Mouse (Mus musculus) midbrain, postnatal 0 days (tissue): ENCODE results near the gene Gng10. TPM values are rescaled to one million over a fixed set of nuclear protein-coding genes. Genes with fewer than 3 reads are reported as not detected.

Experiments used
- ATAC-seq: fragments of 200-750 bp; cut with Nextera tagmentation; 2 replicates; pipeline ENCODE4 v1.8.0; 2017; ENCODE audit warnings: moderate number of reproducible peaks, mild to moderate bottlenecking, moderate TSS enrichment, moderate library complexity; ENCODE audit not compliant: low FRiP score
- DNase-seq: peaks from one replicate; pipeline ENCODE4 v3.0.0-alpha.2; 2015; ENCODE audit warnings: low spot score
- H3K27ac ChIP-seq: fragments of 300-500 bp; sonication (generic); 2 replicates; pipeline ENCODE4 v1.5.1; 2014; ENCODE audit warnings: low read depth, mild to moderate bottlenecking, low read length, mixed read lengths
- H3K27me3 ChIP-seq: fragments of 300-500 bp; sonication (generic); 2 replicates; pipeline ENCODE4 v1.6.1; 2014; ENCODE audit warnings: low read length, control low read depth, mixed read lengths; ENCODE audit not compliant: insufficient read depth
- H3K36me3 ChIP-seq: fragments of 300-500 bp; sonication (generic); 2 replicates; pipeline ENCODE4 v1.6.1; 2014; ENCODE audit warnings: low read length, control low read depth, mixed read lengths; ENCODE audit not compliant: insufficient read depth
- H3K4me1 ChIP-seq: fragments of 300-500 bp; sonication (generic); 2 replicates; pipeline ENCODE4 v1.6.1; 2014; ENCODE audit warnings: mild to moderate bottlenecking, control low read depth, antibody characterized with exemption, low read length, mixed read lengths; ENCODE audit not compliant: insufficient read depth
- H3K4me2 ChIP-seq: fragments of 300-500 bp; sonication (generic); 2 replicates; pipeline ENCODE4 v1.6.1; 2014; ENCODE audit warnings: low read depth, mild to moderate bottlenecking, low read length, mixed read lengths; ENCODE audit not compliant: poor library complexity, severe bottlenecking
- H3K4me3 ChIP-seq: fragments of 300-500 bp; sonication (generic); 2 replicates; pipeline ENCODE4 v1.5.1; 2014; ENCODE audit warnings: low read depth, mild to moderate bottlenecking, low read length, moderate library complexity
- H3K9ac ChIP-seq: fragments of 300-500 bp; sonication (generic); replicated peaks from 2 replicates; pipeline ENCODE4 v1.6.1; 2014; ENCODE audit warnings: mild to moderate bottlenecking, low read length, moderate library complexity, mixed read lengths; ENCODE audit not compliant: poor library complexity, severe bottlenecking
- H3K9me3 ChIP-seq: fragments of 300-500 bp; sonication (generic); 2 replicates; pipeline ENCODE4 v1.6.1; 2016; ENCODE audit warnings: low read length, control low read depth
- CTCF ChIP-seq: IDR thresholded peaks from 2 replicates; pipeline ENCODE4 v1.5.1; 2016; ENCODE audit warnings: antibody characterized with exemption, mild to moderate bottlenecking
- WGBS: fragments of 180-500 bp; shearing (Covaris S2); extraction: QIAGEN DNeasy Blood & Tissue Kit; methylation state at CpG from one replicate; pipeline ENCODE4 v1.1.7; 2014; 5-methylcytosine and 5-hydroxymethylcytosine counted together
- polyA plus RNA-seq: library from polyadenylated mRNA; unstranded; fragments of >200 nt; fragmentation: Nextera tagmentation; extraction: Ambion mirVana; gene quantifications from 2 replicates; pipeline ENCODE4 v1.2.1, GENCODE M21; 2015
- total RNA-seq: library from RNA; depleted of rRNA; stranded (reverse); fragments of >200 nt; gene quantifications from 2 replicates; pipeline ENCODE4 v1.2.3, GENCODE M21; 2014; rRNA removed

Gene Gng10
- total RNA-seq = 121 and 126 TPM in 2 replicates
- polyA plus RNA-seq = 239 TPM in 2 replicates

GRCm38 (mm10) chr4:59034918-59035785 lies at the start of gene Gng10:
Gene Gng10, plus strand, starts transcription at chr4:59035088.
- H3K4me1 ChIP-seq = peaks cover 7% of the 10 kb centered on the region; the same call in 1 of the 2 replicates
- peak; percentile 33 for TF ChIP-seq CTCF
- no peaks in the 10 kb centered on the region for H3K27me3 ChIP-seq
- H3K4me3 ChIP-seq = peak within 1 kb of the TSS; percentile 81
- H3K4me2 ChIP-seq = peak within 1 kb of the TSS; percentile 58
- peak within 1 kb of the TSS; percentile 96 for H3K27ac ChIP-seq
- peaks cover 8% of the 10 kb centered on the region for H3K36me3 ChIP-seq
- peak; percentile 67 for DNase-seq
- H3K9ac ChIP-seq = peak within 1 kb of the TSS; percentile 94
- 5% methylated on average over 76 of the region's 76 CpGs for WGBS
- ATAC-seq = peak; percentile 87
- H3K9me3 ChIP-seq = no peaks in the 10 kb centered on the region

DNA sequence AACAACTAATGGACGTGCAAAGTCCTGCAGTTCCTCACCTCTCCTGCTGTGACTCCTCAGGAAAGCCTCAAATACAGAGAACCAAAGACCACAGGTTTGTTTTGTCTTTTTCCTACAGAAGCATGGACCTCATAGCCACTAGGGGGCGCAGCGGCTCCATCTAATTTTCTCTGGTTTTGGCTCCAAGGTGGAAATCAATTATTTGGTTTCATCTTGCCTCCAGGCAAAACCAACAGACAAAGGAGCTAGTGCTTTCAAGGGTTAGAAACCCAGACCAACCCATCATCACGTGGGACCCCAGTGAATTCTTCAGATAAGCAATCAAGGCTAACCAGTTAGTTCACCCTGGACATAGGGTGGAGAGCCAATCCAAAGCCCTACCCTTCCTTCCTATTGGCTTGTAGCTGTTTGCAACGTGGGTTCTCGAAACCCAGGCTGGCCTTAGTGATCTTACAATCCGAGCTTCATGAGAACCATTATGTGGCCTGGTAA lies 49.7 kb upstream of the Gng10 start:
- peak; percentile 85 for TF ChIP-seq CTCF

GRCm38 (mm10) chr4:58986540-58987190 lies 48.2 kb upstream of the Gng10 start, which contains the start of gene Ptgr1:
Gene Ptgr1, minus strand, starts transcription at chr4:58987119.
- Histone ChIP-seq H3K27ac (no peak within 1 kb of the TSS), H3K4me1 (no peaks in the 10 kb centered on the region), H3K9me3 (no peaks in the 10 kb centered on the region), H3K27me3 (0 out of 2 replicates have a peak, but pooled peaks cover 4% of the 10 kb centered on the region), H3K4me3 (peak within 1 kb of the TSS; percentile 48), H3K9ac (peak within 1 kb of the TSS; percentile 48; the same call in 1 of the 2 replicates), H3K36me3 (no peaks in the 10 kb centered on the region), H3K4me2 (peak within 1 kb of the TSS; percentile 95)
- WGBS = under 1% methylated on average over 28 of the region's 28 CpGs
- TF ChIP-seq CTCF = no peak
- ATAC-seq = peak; percentile 39; the same call in 1 of the 2 replicates
- DNase-seq = peak; percentile 87

More for the DNA sequence above, 49.7 kb upstream of the Gng10 start:
- ATAC-seq = no peak
- Histone ChIP-seq H3K4me3 (no peak overlapping the region), H3K4me2 (no peak overlapping the region), H3K27me3 (0 out of 2 replicates have a peak, but pooled peaks cover 4% of the 10 kb centered on the region), H3K9ac (no peak overlapping the region), H3K27ac (no peak overlapping the region), H3K9me3 (no peaks in the 10 kb centered on the region), H3K4me1 (no peaks in the 10 kb centered on the region), H3K36me3 (no peaks in the 10 kb centered on the region)
- DNase-seq = peak; percentile 75
- 23% methylated on average over 7 of the region's 7 CpGs for WGBS

DNA sequence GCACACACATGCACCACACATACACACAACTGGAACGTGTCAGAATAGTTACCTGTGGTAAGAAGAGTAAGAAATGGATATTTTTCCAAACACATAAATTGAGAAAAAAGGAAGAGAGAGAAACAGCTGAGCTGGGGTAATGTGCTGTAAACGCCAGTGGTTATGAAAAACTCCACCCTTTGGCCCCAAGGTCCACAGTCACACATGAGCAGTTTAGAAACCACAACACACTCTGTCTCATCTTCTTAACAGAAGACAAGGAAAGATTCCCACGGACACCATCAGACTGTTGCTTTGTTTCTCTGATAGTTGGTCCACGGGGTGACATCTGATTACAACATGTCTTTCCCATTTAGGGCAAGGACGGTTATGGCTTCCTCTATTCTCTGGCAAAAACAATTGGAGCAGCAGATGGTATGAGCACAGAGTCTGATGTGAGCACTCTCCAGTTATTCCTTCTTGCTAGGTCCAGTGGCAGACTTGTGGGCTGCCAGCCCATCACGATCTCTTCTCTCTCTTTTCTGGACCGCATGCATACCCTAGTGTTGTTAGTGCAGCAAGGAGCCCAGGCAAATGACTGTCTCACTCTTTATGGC lies 45.5 kb upstream of the Gng10 start:
- Histone ChIP-seq H3K9me3 (no peaks in the 10 kb centered on the region), H3K4me3 (no peak overlapping the region), H3K27ac (no peak overlapping the region), H3K4me1 (no peaks in the 10 kb centered on the region), H3K36me3 (no peaks in the 10 kb centered on the region), H3K27me3 (0 out of 2 replicates have a peak, but pooled peaks cover 4% of the 10 kb centered on the region), H3K4me2 (no peak overlapping the region), H3K9ac (no peak overlapping the region)
- 82% methylated on average over 7 of the region's 7 CpGs for WGBS
- TF ChIP-seq CTCF = no peak
- ATAC-seq (no peak), DNase-seq (no peak)

GRCm38 (mm10) chr4:58990609-58991434 lies 44.1 kb upstream of the Gng10 start:
- Histone ChIP-seq H3K4me1 (no peaks in the 10 kb centered on the region), H3K9me3 (no peaks in the 10 kb centered on the region), H3K36me3 (no peaks in the 10 kb centered on the region), H3K4me3 (no peak overlapping the region), H3K4me2 (no peak overlapping the region), H3K27me3 (0 out of 2 replicates have a peak, but pooled peaks cover 4% of the 10 kb centered on the region), H3K9ac (no peak overlapping the region), H3K27ac (no peak overlapping the region)
- no peak for TF ChIP-seq CTCF
- 52% methylated on average over 17 of the region's 17 CpGs for WGBS
- peak; percentile 21 for DNase-seq
- no peak for ATAC-seq
